Mouse (Mus musculus): ENCODE measurements around the gene Olfr765.

DNA sequence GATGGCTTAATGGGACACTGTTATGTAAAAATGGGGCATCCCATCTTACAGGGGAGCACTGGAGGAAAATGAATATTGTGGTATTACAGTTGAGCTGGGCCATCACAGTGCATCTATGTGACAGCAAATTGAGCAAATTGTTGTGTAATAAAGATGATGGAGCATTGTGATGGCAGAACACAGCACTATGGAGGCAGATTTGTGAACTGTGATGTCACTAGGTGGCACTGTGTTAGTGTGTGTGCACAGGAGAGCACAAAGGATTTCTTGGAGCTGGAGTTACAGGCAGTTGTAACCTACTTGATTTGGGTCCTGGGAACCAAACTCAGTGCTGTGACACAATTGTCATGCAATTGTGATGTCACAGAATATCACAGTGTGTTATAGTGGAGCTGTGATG, 26.5 kb downstream of the Olfr765 start:
- TF ChIP-seq POLR2A (IDR thresholded peaks at IDR 0.05; ENCODE audit: low read depth, low read length) (no peak), CTCF (IDR thresholded peaks at IDR 0.05; ENCODE audit: extremely low read depth, insufficient read length, insufficient replicate concordance, low read depth, low read length) (no peak)

Data from small intestine, adult 2 months (tissue).